Mouse (Mus musculus) adrenal gland (tissue): ENCODE measurements around the gene Rab35.

Experiments
- intact Hi-C: fragments of 180-260 bp; cut with DNase I; formaldehyde crosslinking; loops from one replicate; pipeline ENCODE4 v1.15.1; 2025

Gene Rab35

DNA sequence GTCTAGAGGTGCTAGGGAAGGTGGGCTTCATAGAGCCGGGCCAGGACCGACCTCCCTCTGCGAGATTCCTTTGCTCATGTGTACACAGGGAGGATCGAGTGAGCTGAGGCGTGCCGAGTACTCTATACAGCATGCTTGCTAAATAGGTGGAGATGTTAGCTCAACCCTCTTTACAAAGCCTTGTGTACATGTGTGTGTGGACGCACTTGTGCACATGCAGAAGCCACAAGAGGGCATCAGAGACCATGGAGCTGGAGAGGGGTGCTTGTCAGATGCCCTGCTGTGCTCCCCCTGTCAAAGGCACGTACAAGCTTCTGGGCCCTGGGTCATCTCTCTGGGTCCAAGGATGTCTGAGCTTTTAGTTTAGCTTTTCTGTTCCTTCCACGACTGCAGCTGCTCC lies 12.5 kb downstream of the Rab35 start:
- intact Hi-C loops: no loop called here

DNA sequence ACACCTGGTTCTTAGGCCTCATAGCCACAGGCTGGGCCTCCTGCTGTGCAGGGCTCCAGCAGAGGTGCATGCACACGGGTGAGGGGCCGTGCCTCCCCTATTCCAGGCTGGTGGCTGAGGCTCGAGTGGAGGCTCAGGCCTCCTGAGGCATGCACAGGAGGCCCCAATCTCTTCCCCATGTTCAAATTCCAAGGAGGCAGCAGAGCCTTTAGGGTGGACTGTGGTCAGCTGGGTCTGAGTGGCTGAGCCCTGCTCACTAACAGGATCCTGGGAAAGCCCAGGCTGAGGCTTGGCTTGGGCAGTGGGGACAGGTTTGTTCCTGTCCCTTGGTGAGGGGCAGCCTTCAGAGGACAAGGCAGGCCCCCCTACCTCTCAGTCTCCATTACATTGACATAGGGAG lies 17.2 kb downstream of the Rab35 start:
- intact Hi-C loops: no loop called here

GRCm38 (mm10) chr5:115649699-115650098 lies 18.0 kb downstream of the Rab35 start:
- intact Hi-C loops: no loop called here

DNA sequence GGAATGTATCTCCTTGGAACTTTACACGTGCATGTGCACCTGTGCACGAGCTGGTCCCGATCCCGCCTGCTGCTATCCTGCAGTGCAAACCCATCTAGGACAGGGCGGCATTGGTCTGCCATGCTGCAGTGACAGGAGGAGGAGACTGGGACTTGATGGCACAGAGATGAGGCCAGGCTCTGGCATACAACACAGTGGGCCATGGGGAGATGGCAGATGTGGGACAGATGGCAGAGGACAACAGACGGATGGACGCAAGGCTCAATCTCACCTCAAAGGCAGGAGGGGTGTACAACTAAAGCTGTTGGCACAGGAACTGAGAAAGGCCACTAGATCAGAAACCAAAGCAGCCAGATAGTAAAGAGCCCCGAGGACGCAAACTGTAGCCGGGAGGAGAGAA lies 19.2 kb downstream of the Rab35 start:
- intact Hi-C loops: no loop called here

GRCm38 (mm10) chr5:115651821-115652220 lies 20.1 kb downstream of the Rab35 start:
- intact Hi-C loops: no loop called here

GRCm38 (mm10) chr5:115652681-115653575 lies 21.2 kb downstream of the Rab35 start:
- intact Hi-C loops: no loop called here

GRCm38 (mm10) chr5:115653776-115654175 lies 22.1 kb downstream of the Rab35 start:
- intact Hi-C loops: no loop called here

GRCm38 (mm10) chr5:115656677-115657076 lies 25.0 kb downstream of the Rab35 start:
- intact Hi-C loops: loop anchor here (5.0 kb wide), 1 partner anchor 81 kb away; no protein-coding TSS in a partner anchor

DNA sequence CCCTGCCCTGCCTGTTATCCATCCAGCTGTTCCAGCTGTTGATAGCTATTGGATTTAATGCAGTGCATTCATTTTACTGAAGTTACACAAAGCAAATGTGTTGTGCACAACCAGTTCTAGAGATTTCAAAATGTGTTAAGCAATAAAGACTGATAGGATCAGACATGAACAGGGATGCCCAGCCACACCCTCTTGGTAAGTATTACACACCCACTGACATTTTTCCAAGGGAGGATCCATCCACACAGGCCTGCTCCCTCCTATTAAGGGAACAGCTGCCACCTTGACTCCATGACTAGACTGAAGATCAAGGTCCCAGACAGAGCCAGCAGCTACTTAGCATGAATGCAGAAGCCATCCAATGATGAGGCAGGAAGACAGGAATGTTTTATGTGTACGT lies 25.5 kb downstream of the Rab35 start:
- intact Hi-C loops: loop anchor here (5.0 kb wide), 1 partner anchor 80 kb away; no protein-coding TSS in a partner anchor

DNA sequence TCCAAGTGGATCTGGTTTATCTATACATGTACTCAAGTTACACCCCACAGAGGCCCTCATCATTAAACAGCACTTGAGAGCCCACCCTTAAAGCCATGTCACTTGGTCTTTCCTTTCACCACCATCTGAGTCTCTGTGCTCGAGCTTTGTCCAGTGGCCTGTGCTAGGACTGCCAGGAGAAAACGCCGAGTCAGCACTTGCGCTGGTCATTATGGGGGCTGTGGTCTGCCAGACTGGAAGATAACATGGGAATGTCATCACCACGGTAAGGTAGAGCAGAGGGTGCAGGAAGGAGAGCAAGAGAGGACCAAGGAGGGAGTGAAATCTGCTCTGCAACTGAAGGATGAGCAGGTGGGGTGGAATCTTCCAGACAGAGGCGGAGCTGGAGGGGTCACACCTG lies 26.6 kb downstream of the Rab35 start:
- intact Hi-C loops: loop anchor here (5.0 kb wide), 1 partner anchor 79 kb away; no protein-coding TSS in a partner anchor

DNA sequence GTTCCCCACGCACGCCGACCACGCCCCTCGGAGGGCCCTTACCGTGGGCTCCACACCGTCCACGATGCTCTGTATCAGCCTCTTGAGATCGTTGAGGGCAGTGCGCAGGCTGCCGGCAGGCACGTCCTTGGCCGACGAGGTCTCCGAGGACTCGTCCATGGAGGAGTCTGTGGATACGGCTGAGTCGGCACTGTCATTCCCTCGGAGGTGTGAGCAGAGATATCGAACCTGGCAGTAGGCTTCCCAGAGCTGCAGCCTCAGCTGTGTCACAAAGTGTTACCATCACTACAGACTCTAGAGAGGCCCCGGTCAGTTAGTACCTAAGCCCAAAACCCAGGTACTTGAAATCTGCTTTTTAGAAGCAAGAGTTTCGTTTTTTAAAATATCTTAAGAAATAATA lies 30.9 kb downstream of the Rab35 start:
- intact Hi-C loops: no loop called here

DNA sequence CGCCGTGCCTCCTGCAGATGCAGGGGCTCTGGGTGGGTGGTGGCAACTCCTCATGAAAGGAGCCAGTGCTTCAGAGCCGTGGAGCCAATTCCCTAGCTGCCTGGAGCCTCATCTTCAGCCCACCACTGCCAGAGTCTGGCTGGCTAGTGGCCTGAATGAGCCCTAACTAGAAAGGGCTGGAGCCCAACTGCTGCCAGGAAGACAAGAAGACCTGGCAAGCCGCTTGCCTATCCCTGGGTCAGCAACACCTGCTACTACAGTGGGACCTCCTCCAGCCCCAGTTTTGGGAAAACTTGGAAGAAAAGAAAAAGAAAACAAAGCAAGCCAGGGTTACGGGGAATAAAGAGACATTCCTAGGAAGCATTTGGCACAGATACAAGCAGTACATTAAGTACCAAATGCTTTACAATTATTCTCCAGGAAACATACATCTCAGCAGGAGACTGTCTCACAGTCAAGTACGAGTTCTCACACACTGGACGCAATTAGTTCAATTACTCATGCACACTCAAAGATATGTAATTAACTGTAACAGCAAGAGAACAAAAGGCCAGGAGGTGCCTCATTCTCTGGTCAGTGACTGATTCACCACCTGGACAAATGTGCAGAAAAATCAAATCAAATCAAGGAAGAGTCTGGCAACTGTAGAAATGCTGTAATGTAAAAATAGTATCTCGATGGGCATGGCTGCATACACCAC lies 34.8 kb downstream of the Rab35 start:
- intact Hi-C loops: no loop called here

GRCm38 (mm10) chr5:115667210-115667609 lies 35.5 kb downstream of the Rab35 start:
- intact Hi-C loops: no loop called here

DNA sequence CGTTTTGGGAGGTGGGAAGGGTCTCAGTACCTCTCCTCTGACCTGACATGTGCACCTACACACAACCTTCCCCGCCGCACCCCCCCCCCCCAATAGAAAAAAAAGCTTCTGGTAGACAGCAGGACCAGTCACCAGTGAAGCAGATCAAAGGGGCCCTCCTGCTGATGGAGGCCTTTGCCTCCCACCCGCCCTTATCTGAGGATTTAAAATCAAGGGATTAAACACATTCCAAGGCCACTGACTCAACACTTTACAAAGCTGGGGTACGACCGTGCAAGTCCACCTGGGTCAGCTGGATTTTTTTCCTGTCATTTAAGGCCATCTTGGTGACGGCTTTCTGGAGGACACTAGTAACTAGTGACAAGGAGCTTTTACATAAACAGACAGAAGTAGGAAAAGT lies 36.2 kb downstream of the Rab35 start:
- intact Hi-C loops: no loop called here

DNA sequence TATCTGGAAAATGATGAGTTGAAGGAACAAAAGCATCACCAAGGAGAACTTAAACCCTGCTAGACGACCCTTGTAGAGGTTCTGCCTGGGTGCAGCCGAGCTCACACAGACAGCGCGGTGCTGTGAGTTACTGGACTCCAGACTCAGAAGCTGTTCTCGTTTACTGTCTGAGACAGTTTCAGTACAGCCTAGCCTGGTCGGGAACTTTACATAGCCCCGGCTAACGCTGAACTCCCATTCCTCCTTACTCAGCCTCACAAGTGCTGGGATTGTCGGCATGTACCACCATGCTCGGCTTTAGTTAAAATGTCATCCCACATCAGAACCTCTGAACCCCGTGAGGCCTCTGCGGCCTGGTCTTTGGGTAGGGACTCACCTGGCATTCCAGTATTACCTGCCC lies 37.3 kb downstream of the Rab35 start:
- intact Hi-C loops: no loop called here

DNA sequence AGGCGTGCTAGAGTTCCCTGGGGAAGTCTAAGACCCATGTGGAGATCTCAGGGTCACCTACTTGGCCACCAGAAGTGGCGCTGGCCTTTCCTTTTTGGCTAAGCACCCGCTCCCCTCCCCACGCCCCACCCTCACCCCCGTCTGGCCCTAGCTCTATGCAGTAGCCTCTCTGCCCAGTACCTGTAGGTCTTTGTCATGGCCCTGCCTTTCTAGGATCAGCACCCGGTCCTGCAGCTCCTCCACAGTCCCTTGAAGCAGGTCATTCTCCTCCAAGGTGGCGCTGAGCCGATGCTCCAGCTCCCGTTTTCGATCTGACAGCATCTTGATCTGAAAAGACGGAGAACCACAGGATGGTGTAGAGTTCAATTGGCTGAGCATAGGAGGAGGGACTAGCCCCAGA lies 38.3 kb downstream of the Rab35 start:
- intact Hi-C loops: no loop called here

DNA sequence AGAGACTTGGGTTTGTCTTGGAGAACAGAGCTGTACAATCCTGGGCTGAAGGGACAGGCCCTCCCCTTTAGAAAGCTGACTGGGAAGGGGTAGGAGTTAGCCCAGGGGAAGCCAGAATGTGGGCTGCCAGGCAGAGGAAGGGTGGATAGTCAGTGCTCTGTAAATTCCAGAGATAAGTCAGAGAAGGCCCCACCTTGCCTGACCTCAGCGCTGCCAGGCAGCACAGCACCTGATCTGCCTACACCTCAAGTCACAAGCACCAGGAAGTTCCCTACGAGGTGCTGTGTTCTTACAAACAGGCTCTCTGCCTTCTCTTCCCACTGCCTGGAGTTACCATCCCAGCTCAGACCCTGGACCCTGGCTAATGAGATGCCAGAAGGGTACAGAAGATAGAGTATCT lies 38.7 kb downstream of the Rab35 start:
- intact Hi-C loops: no loop called here

DNA sequence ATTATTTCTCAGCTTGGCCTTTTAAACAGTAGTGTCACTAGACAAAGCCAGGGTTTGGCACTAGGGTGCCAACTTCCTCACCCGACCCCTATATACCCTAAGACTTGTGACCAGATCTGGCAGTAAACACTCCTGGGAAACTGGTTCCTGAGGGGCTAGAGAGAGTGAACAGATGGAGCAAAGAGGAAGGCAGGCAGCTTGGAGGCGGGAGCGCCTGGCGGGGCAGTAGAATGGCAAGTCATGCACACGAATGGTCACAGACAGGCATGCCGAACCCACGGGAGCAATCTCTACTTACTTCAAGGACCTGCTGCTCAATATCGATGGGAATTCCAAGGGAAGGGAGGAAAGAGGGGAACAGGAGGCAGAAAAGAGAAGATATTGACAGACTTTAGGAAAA lies 40.1 kb downstream of the Rab35 start:
- intact Hi-C loops: no loop called here

DNA sequence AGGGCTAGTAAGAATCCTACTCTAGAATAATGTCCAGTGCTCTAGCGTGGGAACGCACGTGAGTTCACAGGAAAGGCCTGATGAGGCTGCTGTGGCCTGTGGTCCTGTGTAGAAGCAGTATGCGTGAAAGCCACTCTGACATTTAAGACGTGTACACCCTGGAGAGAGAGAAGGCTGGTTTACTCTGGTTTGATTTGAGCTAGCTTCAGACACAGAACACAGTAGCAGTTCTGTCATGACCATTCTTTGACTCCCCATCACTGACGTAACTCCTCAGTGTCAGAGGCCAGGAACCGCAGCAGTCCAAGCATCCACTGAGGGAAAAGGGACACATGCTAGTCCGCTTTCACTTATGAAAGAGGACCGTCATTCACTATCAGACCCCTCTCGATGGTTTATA lies 53.4 kb downstream of the Rab35 start:
- intact Hi-C loops: no loop called here

DNA sequence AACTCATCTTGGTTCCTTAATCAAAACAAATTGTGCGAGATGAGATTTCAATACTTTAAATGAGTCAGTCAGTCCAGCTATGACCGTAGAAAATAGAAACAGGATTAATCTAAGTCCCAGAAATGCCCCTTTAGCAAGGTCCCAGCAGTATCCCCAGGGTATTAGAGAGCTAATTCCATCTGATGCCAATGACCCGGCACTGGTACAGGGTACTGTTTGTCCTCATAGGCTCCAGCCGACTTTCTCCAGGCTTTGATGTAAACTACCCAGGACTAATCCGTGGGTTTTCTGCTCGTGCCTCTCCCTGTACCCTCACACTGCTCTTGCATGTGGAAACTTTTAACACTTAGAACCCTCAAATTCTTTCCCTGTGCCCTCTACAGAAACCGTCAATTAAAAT lies 55.0 kb downstream of the Rab35 start:
- intact Hi-C loops: no loop called here

- intact Hi-C loops: no loop called here
Observed at GRCm38 (mm10) chr5:115693271-115693670, 61.6 kb downstream of the Rab35 start.

DNA sequence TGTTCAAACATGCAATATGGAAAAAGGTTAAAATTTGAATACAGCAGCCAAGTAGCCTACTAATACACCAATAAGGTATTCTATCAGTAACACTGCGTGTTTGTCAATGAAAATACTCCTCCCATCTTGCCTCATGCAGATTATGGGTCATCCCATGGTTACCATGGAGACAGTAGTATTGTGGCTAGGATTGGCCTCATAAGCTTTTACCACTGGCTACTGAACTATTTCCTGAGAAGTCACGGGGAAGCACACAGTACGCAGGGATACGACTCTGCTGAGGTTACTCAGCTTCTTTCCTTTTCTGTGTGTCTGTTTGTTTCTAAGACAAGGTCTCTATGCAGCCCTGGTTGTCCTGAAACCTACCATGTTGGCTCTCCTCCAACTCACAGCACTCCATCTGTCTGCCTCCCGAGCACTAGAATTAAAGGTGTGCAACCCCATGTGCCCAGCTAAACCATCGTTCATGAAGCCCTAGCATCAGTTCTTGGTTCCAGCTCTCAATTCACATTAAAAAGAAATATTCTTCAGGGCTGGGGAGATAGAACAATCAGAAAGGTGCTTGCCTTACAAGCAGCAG lies 63.6 kb downstream of the Rab35 start:
- intact Hi-C loops: no loop called here
